In genomic region chr2:61811507-61812421, GRCm38 (mm10) we compare ENCODE assay signal across 8 mouse cellular contexts. TPM values are rescaled to one million over a fixed set of nuclear protein-coding genes. Genes with fewer than 3 reads are reported as not detected.
DNase-seq lines count a peak whose midpoint lies in the region; ATAC-seq and TF ChIP-seq lines count a peak whose summit lies in the region.

No protein-coding gene starts in this region.

- no peak for TF ChIP-seq CTCF in lung, embryonic 14.5 days (IDR thresholded peaks at IDR 0.05; ENCODE audit: low read depth)

- under 1% methylated on average over 117 of the region's 121 CpGs for WGBS in lung, embryonic 14.5 days
- under 1% methylated on average over 121 of the region's 121 CpGs for WGBS in forebrain, embryonic 11.5 days
- 1% methylated on average over 94 of the region's 121 CpGs for WGBS in hindbrain, embryonic 16.5 days
- WGBS in liver, embryonic 15.5 days (ENCODE audit: insufficient replicate concordance), result under 1% methylated on average over 121 of the region's 121 CpGs

- H3K27ac ChIP-seq in lung, embryonic 14.5 days (ENCODE audit: low read depth), result no peak overlapping the region
- H3K27ac ChIP-seq in forebrain, embryonic 11.5 days (ENCODE audit: low read depth, low read length), result peak overlapping the region; percentile 15; the same call in 1 of the 2 replicates
- H3K27ac ChIP-seq in hindbrain, embryonic 16.5 days (ENCODE audit: low read depth, low read length), result no peak overlapping the region
- no peak overlapping the region for H3K27ac ChIP-seq in liver, embryonic 15.5 days (replicated peaks)

- H3K27me3 ChIP-seq in lung, embryonic 14.5 days (ENCODE audit: insufficient read depth, low read length), result peaks cover 90% of the 10 kb centered on the region
- H3K27me3 ChIP-seq in forebrain, embryonic 11.5 days (ENCODE audit: control insufficient read depth, insufficient read depth, low read length), result peaks cover 56% of the 10 kb centered on the region
- peaks cover 41% of the 10 kb centered on the region for H3K27me3 ChIP-seq in hindbrain, embryonic 16.5 days (replicated peaks; ENCODE audit: control insufficient read depth, insufficient read depth, low read length)
- H3K27me3 ChIP-seq in liver, embryonic 15.5 days, result peaks cover 98% of the 10 kb centered on the region

- DNase-seq in lung, embryonic 14.5 days, result peak; percentile 75
- DNase-seq in lung, postnatal 25 days (ENCODE audit: low spot score), result no peak
- peak; percentile 56 for DNase-seq in adrenal gland, postnatal 25 days
- DNase-seq in forebrain, embryonic 11.5 days (ENCODE audit: low spot score), result peak; percentile 84
- peak; percentile 69 for DNase-seq in retina, embryonic 14.5 days (ENCODE audit: low spot score)
- DNase-seq in thymus, postnatal 14 days, result no peak

- 0 out of 2 replicates have a peak, but pooled peaks cover 3% of the 10 kb centered on the region for H3K4me1 ChIP-seq in lung, embryonic 14.5 days (ENCODE audit: insufficient read depth)
- peaks cover 7% of the 10 kb centered on the region; the same call in 1 of the 2 replicates for H3K4me1 ChIP-seq in forebrain, embryonic 11.5 days (replicated peaks; ENCODE audit: control insufficient read depth, insufficient read depth, low read length)
- peaks cover 14% of the 10 kb centered on the region for H3K4me1 ChIP-seq in hindbrain, embryonic 16.5 days (ENCODE audit: control insufficient read depth, insufficient read depth, low read depth, low read length)
- H3K4me1 ChIP-seq in liver, embryonic 15.5 days (replicated peaks), result peaks cover 24% of the 10 kb centered on the region

- H3K9ac ChIP-seq in lung, embryonic 14.5 days, result peak overlapping the region; percentile 60
- H3K9ac ChIP-seq in forebrain, embryonic 11.5 days (ENCODE audit: low read length), result peak overlapping the region; percentile 76
- H3K9ac ChIP-seq in hindbrain, embryonic 16.5 days (ENCODE audit: low read depth, low read length), result peak overlapping the region; percentile 65
- no peak overlapping the region for H3K9ac ChIP-seq in liver, embryonic 15.5 days

- no peaks in the 10 kb centered on the region for H3K9me3 ChIP-seq in lung, embryonic 14.5 days (ENCODE audit: low read depth, low read length)
- H3K9me3 ChIP-seq in forebrain, embryonic 11.5 days (ENCODE audit: control insufficient read depth, low read length), result no peaks in the 10 kb centered on the region
- H3K9me3 ChIP-seq in hindbrain, embryonic 16.5 days (ENCODE audit: control insufficient read depth, low read length), result no peaks in the 10 kb centered on the region
- no peaks in the 10 kb centered on the region for H3K9me3 ChIP-seq in liver, embryonic 15.5 days (replicated peaks)

- peak overlapping the region; percentile 85 for H3K4me2 ChIP-seq in lung, embryonic 14.5 days
- H3K4me2 ChIP-seq in forebrain, embryonic 11.5 days (ENCODE audit: low read depth, low read length, severe bottlenecking), result peak overlapping the region; percentile 88
- H3K4me2 ChIP-seq in hindbrain, embryonic 16.5 days (ENCODE audit: low read length), result peak overlapping the region; percentile 94
- peak overlapping the region; percentile 66 for H3K4me2 ChIP-seq in liver, embryonic 15.5 days

- H3K36me3 ChIP-seq in lung, embryonic 14.5 days (ENCODE audit: insufficient read depth), result no peaks in the 10 kb centered on the region
- no peaks in the 10 kb centered on the region for H3K36me3 ChIP-seq in forebrain, embryonic 11.5 days (ENCODE audit: control insufficient read depth, insufficient read depth, low read length)
- no peaks in the 10 kb centered on the region for H3K36me3 ChIP-seq in hindbrain, embryonic 16.5 days (ENCODE audit: control insufficient read depth, insufficient read depth, low read length)
- H3K36me3 ChIP-seq in liver, embryonic 15.5 days (replicated peaks), result no peaks in the 10 kb centered on the region

- ATAC-seq in lung, embryonic 14.5 days (ENCODE audit: insufficient read depth), result peak; percentile 84
- ATAC-seq in forebrain, embryonic 11.5 days (replicated peaks; ENCODE audit: low FRiP score), result peak; percentile 66
- ATAC-seq in hindbrain, embryonic 16.5 days, result peak; percentile 73
- ATAC-seq in liver, embryonic 15.5 days (ENCODE audit: insufficient read depth), result peak; percentile 37; the same call in 1 of the 2 replicates

- H3K4me3 ChIP-seq in lung, embryonic 14.5 days (ENCODE audit: low read depth, low read length), result peak overlapping the region; percentile 48
- H3K4me3 ChIP-seq in forebrain, embryonic 11.5 days (ENCODE audit: low read depth, low read length), result peak overlapping the region; percentile 44
- H3K4me3 ChIP-seq in hindbrain, embryonic 16.5 days (ENCODE audit: low read length), result peak overlapping the region; percentile 50
- H3K4me3 ChIP-seq in liver, embryonic 15.5 days (replicated peaks), result peak overlapping the region; percentile 43

RNA-seq across cellular contexts. Expression of gene Tbr1, which starts 9.0 kb away (rescaled TPM):
- polyA plus RNA-seq in lung, embryonic 14.5 days (2014; fragmentation: Nextera tagmentation; extraction: Ambion mirVana), result 0.16 and 0.20 TPM in 2 replicates
- total RNA-seq in adrenal gland, postnatal 25 days (2021), result not detected in 2 replicates
- polyA plus RNA-seq in forebrain, embryonic 11.5 days (2014; fragmentation: Nextera tagmentation; extraction: Ambion mirVana), result 39.9 and 43.8 TPM in 2 replicates
- polyA plus RNA-seq in hindbrain, embryonic 16.5 days (2015; fragmentation: Nextera tagmentation; extraction: Ambion mirVana), result 0.45 and 1.4 TPM in 2 replicates
- 0.03 TPM in 1 of 2 replicates, not detected in the other for polyA plus RNA-seq in liver, embryonic 15.5 days (2015; fragmentation: Nextera tagmentation; extraction: Ambion mirVana)

Comparison
In these comparisons a context has a peak if more than half of its experiments do, and no peak if none do; other contexts are left out.
1. DNase-seq: peak in lung, embryonic 14.5 days (single experiment), adrenal gland, postnatal 25 days (single experiment), forebrain, embryonic 11.5 days (single experiment) and retina, embryonic 14.5 days (single experiment); none in lung, postnatal 25 days (single experiment) and thymus, postnatal 14 days (single experiment).
2. RNA of gene Tbr1, which starts 9.0 kb away (polyA plus RNA-seq): 39.9 to 43.8 TPM in forebrain, embryonic 11.5 days; 0.45 to 1.4 TPM in hindbrain, embryonic 16.5 days, 0.16 to 0.20 TPM in lung, embryonic 14.5 days and 0.03 TPM in liver, embryonic 15.5 days; every median in the first group is over 10 times any median in the second.
3. Peak in every context shown above with its lines, with median percentiles within 50 percentile points of each other: ATAC-seq, H3K4me2 ChIP-seq and H3K4me3 ChIP-seq.